Mouse (Mus musculus): ENCODE measurements at regions not wholly inside any gene's neighbourhood (a gene's known extent, or its start where the extent isn't known, plus 50 kb on each side); places are given as distances from the start of the nearest gene placed in this dataset.

GRCm38 (mm10) chr7:36917011-36917410 is 219.1 kb downstream of the Tshz3 start:
- Histone ChIP-seq H3K4me1 (ENCODE audit: insufficient read depth, low read depth, low read length) (no peaks in the 10 kb centered on the region), H3K27me3 (ENCODE audit: insufficient read depth, low read length) (no peaks in the 10 kb centered on the region), H3K36me3 (replicated peaks) (no peaks in the 10 kb centered on the region), H3K9me3 (replicated peaks) (peaks cover 46% of the 10 kb centered on the region), H3K4me3 (ENCODE audit: low read depth, low read length) (no peak overlapping the region)
- DNase-seq (ENCODE audit: low spot score) (no peak), ATAC-seq (ENCODE audit: extremely low read depth, insufficient number of reproducible peaks, low FRiP score, poor library complexity, severe bottlenecking) (no peak)
- TF ChIP-seq POLR2AphosphoS5 (IDR thresholded peaks at IDR 0.05; ENCODE audit: insufficient replicate concordance, low read depth, low read length) (no peak), GATA2 (IDR thresholded peaks at IDR 0.05; ENCODE audit: borderline replicate concordance, low read depth, low read length) (no peak), CTCF (IDR thresholded peaks at IDR 0.05; ENCODE audit: low read depth, low read length) (no peak), TAL1 (conservative IDR thresholded peaks at IDR 0.05; ENCODE audit: low read depth, low read length) (no peak), GATA1 (IDR thresholded peaks at IDR 0.05; ENCODE audit: borderline replicate concordance, low read length) (no peak)

GRCm38 (mm10) chr7:36919413-36919812 is 221.5 kb downstream of the Tshz3 start:
- ATAC-seq (ENCODE audit: extremely low read depth, insufficient number of reproducible peaks, low FRiP score, poor library complexity, severe bottlenecking) (no peak), DNase-seq (ENCODE audit: low spot score) (no peak)
- H3K36me3 ChIP-seq (replicated peaks), result no peaks in the 10 kb centered on the region
- H3K4me3 ChIP-seq (ENCODE audit: low read depth, low read length), result no peak overlapping the region
- no peaks in the 10 kb centered on the region for H3K4me1 ChIP-seq (ENCODE audit: insufficient read depth, low read depth, low read length)
- H3K27me3 ChIP-seq (ENCODE audit: insufficient read depth, low read length), result no peaks in the 10 kb centered on the region
- no peak for TF ChIP-seq CTCF (IDR thresholded peaks at IDR 0.05; ENCODE audit: low read depth, low read length)
- peaks cover 51% of the 10 kb centered on the region for H3K9me3 ChIP-seq (replicated peaks)

- H3K27me3 ChIP-seq (ENCODE audit: insufficient read depth, low read length), result no peaks in the 10 kb centered on the region
- no peak for TF ChIP-seq GATA1 (IDR thresholded peaks at IDR 0.05; ENCODE audit: borderline replicate concordance, low read length)
- TF ChIP-seq TAL1 (conservative IDR thresholded peaks at IDR 0.05; ENCODE audit: low read depth, low read length), result no peak
- no peaks in the 10 kb centered on the region for H3K36me3 ChIP-seq (replicated peaks)
- DNase-seq (ENCODE audit: low spot score), result no peak
- ATAC-seq (ENCODE audit: extremely low read depth, insufficient number of reproducible peaks, low FRiP score, poor library complexity, severe bottlenecking), result no peak
- no peaks in the 10 kb centered on the region for H3K4me1 ChIP-seq (ENCODE audit: insufficient read depth, low read depth, low read length)
- H3K4me3 ChIP-seq (ENCODE audit: low read depth, low read length), result no peak overlapping the region
- peaks cover 54% of the 10 kb centered on the region for H3K9me3 ChIP-seq (replicated peaks)
Observed at GRCm38 (mm10) chr7:36921003-36921402, 223.1 kb downstream of the Tshz3 start.

- Histone ChIP-seq H3K4me1 (ENCODE audit: insufficient read depth, low read depth, low read length) (no peaks in the 10 kb centered on the region), H3K27me3 (ENCODE audit: insufficient read depth, low read length) (no peaks in the 10 kb centered on the region), H3K36me3 (replicated peaks) (no peaks in the 10 kb centered on the region), H3K4me3 (ENCODE audit: low read depth, low read length) (no peak overlapping the region), H3K9me3 (replicated peaks) (peaks cover 49% of the 10 kb centered on the region)
- DNase-seq (ENCODE audit: low spot score) (no peak), ATAC-seq (ENCODE audit: extremely low read depth, insufficient number of reproducible peaks, low FRiP score, poor library complexity, severe bottlenecking) (no peak)
- TF ChIP-seq POLR2AphosphoS5 (IDR thresholded peaks at IDR 0.05; ENCODE audit: insufficient replicate concordance, low read depth, low read length), result no peak
- TF ChIP-seq GATA1 (IDR thresholded peaks at IDR 0.05; ENCODE audit: borderline replicate concordance, low read length), result no peak
- no peak for TF ChIP-seq CTCF (IDR thresholded peaks at IDR 0.05; ENCODE audit: low read depth, low read length)
- TF ChIP-seq TAL1 (conservative IDR thresholded peaks at IDR 0.05; ENCODE audit: low read depth, low read length), result no peak
- no peak for TF ChIP-seq GATA2 (IDR thresholded peaks at IDR 0.05; ENCODE audit: borderline replicate concordance, low read depth, low read length)
Observed at GRCm38 (mm10) chr7:36933490-36933889, 235.6 kb downstream of the Tshz3 start.

- H3K27me3 ChIP-seq (ENCODE audit: insufficient read depth, low read length), result no peaks in the 10 kb centered on the region
- H3K9me3 ChIP-seq (replicated peaks), result peaks cover 53% of the 10 kb centered on the region
- TF ChIP-seq POLR2AphosphoS5 (IDR thresholded peaks at IDR 0.05; ENCODE audit: insufficient replicate concordance, low read depth, low read length) (no peak), CTCF (IDR thresholded peaks at IDR 0.05; ENCODE audit: low read depth, low read length) (no peak), TAL1 (conservative IDR thresholded peaks at IDR 0.05; ENCODE audit: low read depth, low read length) (no peak), GATA2 (IDR thresholded peaks at IDR 0.05; ENCODE audit: borderline replicate concordance, low read depth, low read length) (no peak), GATA1 (IDR thresholded peaks at IDR 0.05; ENCODE audit: borderline replicate concordance, low read length) (no peak)
- no peak overlapping the region for H3K4me3 ChIP-seq (ENCODE audit: low read depth, low read length)
- no peak for ATAC-seq (ENCODE audit: extremely low read depth, insufficient number of reproducible peaks, low FRiP score, poor library complexity, severe bottlenecking)
- DNase-seq (ENCODE audit: low spot score), result no peak
- no peaks in the 10 kb centered on the region for H3K36me3 ChIP-seq (replicated peaks)
- no peaks in the 10 kb centered on the region for H3K4me1 ChIP-seq (ENCODE audit: insufficient read depth, low read depth, low read length)
Observed at GRCm38 (mm10) chr7:36934792-36935555, 237.1 kb downstream of the Tshz3 start.

- TF ChIP-seq CTCF (IDR thresholded peaks at IDR 0.05; ENCODE audit: low read depth, low read length) (no peak), POLR2AphosphoS5 (IDR thresholded peaks at IDR 0.05; ENCODE audit: insufficient replicate concordance, low read depth, low read length) (no peak), GATA2 (IDR thresholded peaks at IDR 0.05; ENCODE audit: borderline replicate concordance, low read depth, low read length) (no peak), GATA1 (IDR thresholded peaks at IDR 0.05; ENCODE audit: borderline replicate concordance, low read length) (no peak), TAL1 (conservative IDR thresholded peaks at IDR 0.05; ENCODE audit: low read depth, low read length) (no peak)
- Histone ChIP-seq H3K27me3 (ENCODE audit: insufficient read depth, low read length) (no peaks in the 10 kb centered on the region), H3K36me3 (replicated peaks) (no peaks in the 10 kb centered on the region), H3K4me1 (ENCODE audit: insufficient read depth, low read depth, low read length) (no peaks in the 10 kb centered on the region), H3K4me3 (ENCODE audit: low read depth, low read length) (no peak overlapping the region), H3K9me3 (replicated peaks) (peaks cover 42% of the 10 kb centered on the region)
- no peak for ATAC-seq (ENCODE audit: extremely low read depth, insufficient number of reproducible peaks, low FRiP score, poor library complexity, severe bottlenecking)
- no peak for DNase-seq (ENCODE audit: low spot score)
Observed at GRCm38 (mm10) chr7:36940611-36941010, 242.7 kb downstream of the Tshz3 start.
